Mouse (Mus musculus) embryonic facial prominence, embryonic 11.5 days (tissue): ENCODE data around the gene Gm6356. TPM values are rescaled to one million over a fixed set of nuclear protein-coding genes. Genes with fewer than 3 reads are reported as not detected.
"Not testable (repeated sequence)": the region's sequence is repeated elsewhere in the genome, so short reads cannot be mapped to it uniquely, and the experiment has no call there.

ENCODE experiments used
- ATAC-seq: fragments of 200-750 bp; cut with Nextera tagmentation; replicated peaks from 2 replicates; pipeline ENCODE4 v1.8.0; 2017; ENCODE audit warnings: low read depth; ENCODE audit not compliant: insufficient number of reproducible peaks, low FRiP score, low TSS enrichment
- DNase-seq: peaks from one replicate; pipeline ENCODE4 v3.0.0-alpha.2; 2015; ENCODE audit warnings: low spot score
- H3K27ac ChIP-seq: fragments of 300-500 bp; sonication (generic); replicated peaks from 2 replicates; pipeline ENCODE4 v1.5.1; 2014; ENCODE audit warnings: mild to moderate bottlenecking, low read depth, low read length, control low read depth
- H3K27me3 ChIP-seq: fragments of 300-500 bp; sonication (generic); 2 replicates; pipeline ENCODE4 v1.6.1; 2014; ENCODE audit warnings: mild to moderate bottlenecking, low read length, moderate library complexity, mixed read lengths; ENCODE audit not compliant: control insufficient read depth, insufficient read depth
- H3K36me3 ChIP-seq: fragments of 300-500 bp; sonication (generic); replicated peaks from 2 replicates; pipeline ENCODE4 v1.6.1; 2014; ENCODE audit warnings: low read depth, mild to moderate bottlenecking, low read length, moderate library complexity, mixed read lengths; ENCODE audit not compliant: control insufficient read depth, insufficient read depth
- H3K4me1 ChIP-seq: fragments of 300-500 bp; sonication (generic); 2 replicates; pipeline ENCODE4 v1.6.1; 2014; ENCODE audit warnings: low read length, mixed read lengths; ENCODE audit not compliant: control insufficient read depth, insufficient read depth
- H3K4me2 ChIP-seq: fragments of 300-500 bp; sonication (generic); 2 replicates; pipeline ENCODE4 v1.6.1; 2014; ENCODE audit warnings: low read depth, mild to moderate bottlenecking, control low read depth, low read length, moderate library complexity
- H3K4me3 ChIP-seq: fragments of 300-500 bp; sonication (generic); 2 replicates; pipeline ENCODE4 v1.5.1; 2014; ENCODE audit warnings: low read depth, low read length, control low read depth
- H3K9ac ChIP-seq: fragments of 300-500 bp; sonication (generic); replicated peaks from 2 replicates; pipeline ENCODE4 v1.6.1; 2014; ENCODE audit warnings: mild to moderate bottlenecking, control low read depth, low read length
- H3K9me3 ChIP-seq: fragments of 300-500 bp; sonication (generic); replicated peaks from 2 replicates; pipeline ENCODE4 v1.6.1; 2016; ENCODE audit warnings: mild to moderate bottlenecking, low read length, inconsistent platforms, mixed read lengths; ENCODE audit not compliant: control insufficient read depth
- WGBS: fragments of 180-500 bp; shearing (Covaris S2); extraction: QIAGEN DNeasy Blood & Tissue Kit; methylation state at CpG from one replicate; pipeline ENCODE4 v1.1.7; 2014; 5-methylcytosine and 5-hydroxymethylcytosine counted together
- polyA plus RNA-seq: library from polyadenylated mRNA; unstranded; fragments of >200 nt; fragmentation: Nextera tagmentation; extraction: Ambion mirVana; gene quantifications from 2 replicates; pipeline ENCODE4 v1.2.1, GENCODE M21; 2014

Gm6356 gene
- polyA plus RNA-seq: not detected in 2 replicates

DNA sequence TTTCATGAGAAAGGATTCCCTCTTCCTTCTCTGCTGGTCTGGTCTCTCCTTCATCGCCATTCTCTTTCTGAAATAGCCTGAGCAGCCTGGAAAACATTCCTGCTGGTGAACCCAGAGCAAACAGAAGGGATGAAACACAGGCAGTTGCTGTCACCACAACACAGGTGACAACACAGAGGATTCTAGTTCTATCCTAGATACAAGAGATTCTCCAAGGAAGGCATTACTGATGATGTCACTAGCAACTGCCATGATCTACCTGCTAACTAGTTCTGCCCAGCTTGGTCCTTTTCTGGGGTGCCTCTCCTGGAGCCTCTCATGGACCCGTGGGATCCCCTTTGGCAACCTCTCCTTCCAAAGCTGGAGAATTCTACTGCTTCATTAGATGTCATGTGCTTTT, at the start of gene Gm6356:
Gene Gm6356 (minus strand): TSS at position 101 of the 400 bp plus-strand sequence.
- not testable (repeated sequence) for H3K27me3 ChIP-seq, H3K4me3 ChIP-seq, H3K9ac ChIP-seq, DNase-seq, H3K4me2 ChIP-seq, H3K36me3 ChIP-seq, H3K27ac ChIP-seq, H3K9me3 ChIP-seq, ATAC-seq, H3K4me1 ChIP-seq
- WGBS: 46% methylated on average over 1 of the region's 2 CpGs

Other genes starting within 250 kb of the Gm6356 start
- 7.6 and 8.0 TPM in 2 replicates for gene Gm3636, start 231.5 kb downstream of the Gm6356 start, polyA plus RNA-seq
- not detected in 2 replicates for gene Gm8362, start 199.4 kb downstream of the Gm6356 start, polyA plus RNA-seq
- gene Gm3642, start 133.5 kb downstream of the Gm6356 start, polyA plus RNA-seq: not detected in 2 replicates
- gene Gm3667, start 83.9 kb downstream of the Gm6356 start, polyA plus RNA-seq: 2.2 and 2.8 TPM in 2 replicates
- 1.7 and 2.0 TPM in 2 replicates for gene Gm10406, start 53.6 kb upstream of the Gm6356 start, polyA plus RNA-seq
- gene Gm3685, start 71.2 kb upstream of the Gm6356 start, polyA plus RNA-seq: not detected in 2 replicates
- 2.3 and 2.5 TPM in 2 replicates for gene Gm3696, start 126.8 kb upstream of the Gm6356 start, polyA plus RNA-seq
- gene Gm6676, start 151.6 kb upstream of the Gm6356 start, polyA plus RNA-seq: not detected in 2 replicates
- 5.2 and 5.6 TPM in 2 replicates for gene Gm3512, start 200.7 kb upstream of the Gm6356 start, polyA plus RNA-seq
- gene Gm16434, start 220.7 kb upstream of the Gm6356 start, polyA plus RNA-seq: not detected in 2 replicates